Mouse (Mus musculus): ENCODE results near the gene Polg. TPM values are rescaled to one million over a fixed set of nuclear protein-coding genes. Genes with fewer than 3 reads are reported as not detected.

Polg gene
- 50.3 TPM for polyA plus RNA-seq (2015; fragmentation: Illumina TruSeq; extraction: RNeasy Lipid Tissue Mini Kit (QIAGEN cat#74804); ENCODE audit: low read depth, low replicate concordance)

GRCm38 (mm10) chr7:79466053-79466901 is at the start of gene Polg:
TSS of gene Polg (minus strand) at chr7:79466362.

Other genes starting within 250 kb of the Polg start
- gene Abhd2, start 193.2 kb downstream of the Polg start, polyA plus RNA-seq (2015; fragmentation: Illumina TruSeq; extraction: RNeasy Lipid Tissue Mini Kit (QIAGEN cat#74804); ENCODE audit: low read depth, low replicate concordance), result 41.1 TPM
- 21.4 TPM for gene Rlbp1, start 79.3 kb downstream of the Polg start, polyA plus RNA-seq (2015; fragmentation: Illumina TruSeq; extraction: RNeasy Lipid Tissue Mini Kit (QIAGEN cat#74804); ENCODE audit: low read depth, low replicate concordance)
- gene Fanci, start 74.4 kb downstream of the Polg start, polyA plus RNA-seq (2015; fragmentation: Illumina TruSeq; extraction: RNeasy Lipid Tissue Mini Kit (QIAGEN cat#74804); ENCODE audit: low read depth, low replicate concordance), result 0.33 TPM
- 0.70 TPM for gene Rhcg, start 151.3 kb upstream of the Polg start, polyA plus RNA-seq (2015; fragmentation: Illumina TruSeq; extraction: RNeasy Lipid Tissue Mini Kit (QIAGEN cat#74804); ENCODE audit: low read depth, low replicate concordance)
- not detected for gene Ticrr, start 193.8 kb upstream of the Polg start, polyA plus RNA-seq (2015; fragmentation: Illumina TruSeq; extraction: RNeasy Lipid Tissue Mini Kit (QIAGEN cat#74804); ENCODE audit: low read depth, low replicate concordance)
- gene Kif7, start 249.4 kb upstream of the Polg start, polyA plus RNA-seq (2015; fragmentation: Illumina TruSeq; extraction: RNeasy Lipid Tissue Mini Kit (QIAGEN cat#74804); ENCODE audit: low read depth, low replicate concordance), result 0.98 TPM